Mouse (Mus musculus): ENCODE measurements around the gene Tcf7l1. TPM values are rescaled to one million over a fixed set of nuclear protein-coding genes. Genes with fewer than 3 reads are reported as not detected.
A peak's percentile ranks its signal among the peaks of the same experiment; 100 is the strongest.

Tcf7l1 gene
- polyA plus RNA-seq, 1 experiment: 6.0 TPM

- no peaks in the 10 kb centered on the region; the same call in 1 of the 2 replicates for H3K4me1 ChIP-seq (replicated peaks; ENCODE audit: control insufficient read depth, insufficient read depth, low read length)
- H3K27me3 ChIP-seq (ENCODE audit: control insufficient read depth, insufficient read depth, low read length): no peaks in the 10 kb centered on the region
- no peak for TF ChIP-seq CTCF (IDR thresholded peaks at IDR 0.05; ENCODE audit: borderline replicate concordance, control insufficient read depth, extremely low read depth, insufficient read depth, low read length, poor library complexity)
- no peak for TF ChIP-seq POLR2A (IDR thresholded peaks at IDR 0.05; ENCODE audit: control insufficient read depth, extremely low read depth, insufficient read depth, low read length, poor library complexity)
- H3K4me3 ChIP-seq (ENCODE audit: control insufficient read depth, insufficient read depth, low read length): no peak overlapping the region
- no peak for DNase-seq
- no peak overlapping the region for H3K27ac ChIP-seq (ENCODE audit: control insufficient read depth, insufficient read depth, low read length)
- 87% methylated on average over 7 of the region's 7 CpGs for WGBS
- no peaks in the 10 kb centered on the region for H3K36me3 ChIP-seq (ENCODE audit: control insufficient read depth, insufficient read depth, low read length)
These were observed 162.7 kb downstream of the Tcf7l1 start for GRCm38 (mm10) chr6:72626391-72626790.

- 71% methylated on average over 8 of the region's 8 CpGs for WGBS
- no peak for DNase-seq
- Histone ChIP-seq H3K4me1 (replicated peaks; ENCODE audit: control insufficient read depth, insufficient read depth, low read length) (no peaks in the 10 kb centered on the region), H3K27me3 (ENCODE audit: control insufficient read depth, insufficient read depth, low read length) (no peaks in the 10 kb centered on the region), H3K4me3 (ENCODE audit: control insufficient read depth, insufficient read depth, low read length) (no peak overlapping the region), H3K27ac (ENCODE audit: control insufficient read depth, insufficient read depth, low read length) (no peak overlapping the region), H3K36me3 (ENCODE audit: control insufficient read depth, insufficient read depth, low read length) (no peaks in the 10 kb centered on the region)
- no peak for TF ChIP-seq CTCF (IDR thresholded peaks at IDR 0.05; ENCODE audit: borderline replicate concordance, control insufficient read depth, extremely low read depth, insufficient read depth, low read length, poor library complexity)
These were observed 165.2 kb downstream of the Tcf7l1 start for GRCm38 (mm10) chr6:72623661-72624402.

GRCm38 (mm10) chr6:72622917-72623316, 166.1 kb downstream of the Tcf7l1 start:
- no peaks in the 10 kb centered on the region for H3K4me1 ChIP-seq (replicated peaks; ENCODE audit: control insufficient read depth, insufficient read depth, low read length)
- no peak overlapping the region for H3K27ac ChIP-seq (ENCODE audit: control insufficient read depth, insufficient read depth, low read length)
- H3K27me3 ChIP-seq (ENCODE audit: control insufficient read depth, insufficient read depth, low read length): no peaks in the 10 kb centered on the region
- H3K4me3 ChIP-seq (ENCODE audit: control insufficient read depth, insufficient read depth, low read length): no peak overlapping the region
- H3K36me3 ChIP-seq (ENCODE audit: control insufficient read depth, insufficient read depth, low read length): no peaks in the 10 kb centered on the region
- 93% methylated on average over 3 of the region's 3 CpGs for WGBS
- TF ChIP-seq CTCF (IDR thresholded peaks at IDR 0.05; ENCODE audit: borderline replicate concordance, control insufficient read depth, extremely low read depth, insufficient read depth, low read length, poor library complexity) (no peak), POLR2A (IDR thresholded peaks at IDR 0.05; ENCODE audit: control insufficient read depth, extremely low read depth, insufficient read depth, low read length, poor library complexity) (no peak)
- DNase-seq: no peak

GRCm38 (mm10) chr6:72620920-72621319, 168.1 kb downstream of the Tcf7l1 start:
- H3K27ac ChIP-seq (ENCODE audit: control insufficient read depth, insufficient read depth, low read length): no peak overlapping the region
- DNase-seq: no peak
- H3K36me3 ChIP-seq (ENCODE audit: control insufficient read depth, insufficient read depth, low read length): no peaks in the 10 kb centered on the region
- no peak overlapping the region for H3K4me3 ChIP-seq (ENCODE audit: control insufficient read depth, insufficient read depth, low read length)
- 98% methylated on average over 5 of the region's 5 CpGs for WGBS
- TF ChIP-seq POLR2A (IDR thresholded peaks at IDR 0.05; ENCODE audit: control insufficient read depth, extremely low read depth, insufficient read depth, low read length, poor library complexity) (no peak), CTCF (IDR thresholded peaks at IDR 0.05; ENCODE audit: borderline replicate concordance, control insufficient read depth, extremely low read depth, insufficient read depth, low read length, poor library complexity) (no peak)
- no peaks in the 10 kb centered on the region for H3K27me3 ChIP-seq (ENCODE audit: control insufficient read depth, insufficient read depth, low read length)
- H3K4me1 ChIP-seq (replicated peaks; ENCODE audit: control insufficient read depth, insufficient read depth, low read length): peaks cover under 1% of the 10 kb centered on the region

- 57% methylated on average over 12 of the region's 12 CpGs for WGBS
- Histone ChIP-seq H3K4me1 (replicated peaks; ENCODE audit: control insufficient read depth, insufficient read depth, low read length) (peaks cover 2% of the 10 kb centered on the region), H3K27me3 (ENCODE audit: control insufficient read depth, insufficient read depth, low read length) (no peaks in the 10 kb centered on the region), H3K36me3 (ENCODE audit: control insufficient read depth, insufficient read depth, low read length) (no peaks in the 10 kb centered on the region), H3K27ac (ENCODE audit: control insufficient read depth, insufficient read depth, low read length) (no peak overlapping the region), H3K4me3 (ENCODE audit: control insufficient read depth, insufficient read depth, low read length) (no peak overlapping the region)
- no peak for DNase-seq
- no peak for TF ChIP-seq CTCF (IDR thresholded peaks at IDR 0.05; ENCODE audit: borderline replicate concordance, control insufficient read depth, extremely low read depth, insufficient read depth, low read length, poor library complexity)
- no peak for TF ChIP-seq POLR2A (IDR thresholded peaks at IDR 0.05; ENCODE audit: control insufficient read depth, extremely low read depth, insufficient read depth, low read length, poor library complexity)
These were observed 169.1 kb downstream of the Tcf7l1 start for GRCm38 (mm10) chr6:72619734-72620532.

GRCm38 (mm10) chr6:72616643-72617288, 172.3 kb downstream of the Tcf7l1 start, which contains the start of gene Tgoln1:
Gene Tgoln1, minus strand, starts transcription at chr6:72617000.
- H3K36me3 ChIP-seq (ENCODE audit: control insufficient read depth, insufficient read depth, low read length): peaks cover 20% of the 10 kb centered on the region
- TF ChIP-seq POLR2A (IDR thresholded peaks at IDR 0.05; ENCODE audit: control insufficient read depth, extremely low read depth, insufficient read depth, low read length, poor library complexity): peak; percentile 96
- TF ChIP-seq CTCF (IDR thresholded peaks at IDR 0.05; ENCODE audit: borderline replicate concordance, control insufficient read depth, extremely low read depth, insufficient read depth, low read length, poor library complexity): peak; percentile 57; the same call in 1 of the 2 replicates
- DNase-seq: peak; percentile 97
- H3K27me3 ChIP-seq (ENCODE audit: control insufficient read depth, insufficient read depth, low read length): no peaks in the 10 kb centered on the region
- H3K27ac ChIP-seq (ENCODE audit: control insufficient read depth, insufficient read depth, low read length): peak within 1 kb of the TSS; percentile 98
- peaks cover 5% of the 10 kb centered on the region for H3K4me1 ChIP-seq (replicated peaks; ENCODE audit: control insufficient read depth, insufficient read depth, low read length)
- WGBS: under 1% methylated on average over 41 of the region's 41 CpGs
- peak within 1 kb of the TSS; percentile 94 for H3K4me3 ChIP-seq (ENCODE audit: control insufficient read depth, insufficient read depth, low read length)

Data from thymus, adult 2 months (tissue).